Mouse (Mus musculus) lung, adult 2 months (tissue): ENCODE data around the gene Usp37. TPM values are rescaled to one million over a fixed set of nuclear protein-coding genes. Genes with fewer than 3 reads are reported as not detected.
"Not testable (repeated sequence)": the region's sequence is repeated elsewhere in the genome, so short reads cannot be mapped to it uniquely, and the experiment has no call there.

Source experiments
- DNase-seq: peaks from one replicate; pipeline ENCODE4 v3.0.0; 2022
- H3K4me1 ChIP-seq: fragments of 200-500 bp; 2 replicates; pipeline ENCODE4 v1.6.1; 2011; ENCODE audit warnings: low read length; ENCODE audit not compliant: control insufficient read depth, insufficient read depth
- H3K4me3 ChIP-seq: fragments of 200-500 bp; replicated peaks from 2 replicates; pipeline ENCODE3; 2011; ENCODE audit warnings: low read depth, mild to moderate bottlenecking, control low read depth, low read length; ENCODE audit errors: extremely low read depth
- CTCF ChIP-seq: fragments of 200-500 bp; IDR thresholded peaks from 2 replicates; pipeline ENCODE4 v1.5.1; 2011; ENCODE audit warnings: mild to moderate bottlenecking, low read length, control low read depth; ENCODE audit not compliant: insufficient read depth
- POLR2A ChIP-seq: fragments of 200-500 bp; IDR thresholded peaks from 2 replicates; pipeline ENCODE4 v1.6.1; 2011; ENCODE audit warnings: low read depth, mild to moderate bottlenecking, control low read depth, low read length, borderline replicate concordance; ENCODE audit errors: extremely low read depth
- WGBS: fragments of 180-500 bp; shearing (Covaris S2); methylation state at CpG from one replicate; pipeline ENCODE4 v1.1.7; 2018; 5-methylcytosine and 5-hydroxymethylcytosine counted together
- polyA plus RNA-seq: library from polyadenylated mRNA; depleted of rRNA; stranded (reverse); fragments of >200 nt; gene quantifications from 2 replicates; pipeline ENCODE4 v1.2.3, GENCODE M21; 2012

Gene Usp37
- polyA plus RNA-seq, 1 experiment: 3.4 TPM

DNA sequence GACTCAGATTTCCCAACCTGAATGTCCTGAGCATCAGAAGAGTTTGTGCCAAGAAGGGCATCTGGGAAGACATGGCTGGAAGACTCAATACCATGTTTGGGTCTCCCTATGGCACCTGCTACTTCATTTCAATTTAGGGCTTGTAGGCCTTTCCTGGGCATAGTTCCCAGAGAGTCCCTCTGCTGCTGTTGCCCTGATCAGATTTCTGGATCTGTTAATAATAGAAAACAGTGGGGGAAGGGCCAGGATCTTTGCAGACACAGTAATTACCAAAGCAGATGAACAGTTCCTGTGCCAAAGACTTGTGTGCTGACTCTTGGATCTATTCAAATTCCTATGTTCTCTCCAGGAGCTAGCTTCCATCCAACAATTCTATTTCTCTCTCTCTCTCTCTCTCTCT is 5.4 kb downstream of the Usp37 start:
- TF ChIP-seq CTCF (no peak), POLR2A (no peak)
- Histone ChIP-seq H3K4me3 (no peak overlapping the region), H3K4me1 (no peaks in the 10 kb centered on the region)
- no peak for DNase-seq

DNA sequence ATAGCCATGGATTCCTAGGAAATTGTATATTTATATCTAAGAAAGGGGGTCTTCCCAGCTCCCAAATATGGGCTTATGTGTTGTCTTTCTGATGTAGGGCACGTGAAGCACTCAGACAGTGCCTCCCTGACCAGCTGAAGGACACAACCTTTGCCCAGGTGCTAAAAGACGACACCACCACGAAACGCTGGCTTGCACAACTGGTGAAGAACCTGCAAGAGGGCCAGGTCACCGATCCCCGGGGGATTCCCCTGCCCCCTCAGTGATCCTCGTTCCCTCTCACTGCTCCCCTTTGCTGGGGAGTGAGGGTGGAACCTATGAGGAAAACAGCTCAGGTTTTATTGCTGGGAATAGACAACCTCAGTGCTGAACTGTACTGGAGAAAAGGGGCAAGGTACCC is 15.5 kb downstream of the Usp37 start:
- Histone ChIP-seq H3K4me3 (no peak overlapping the region), H3K4me1 (no peaks in the 10 kb centered on the region)
- no peak for DNase-seq
- WGBS: 92% methylated on average over 7 of the region's 7 CpGs
- TF ChIP-seq CTCF (no peak), POLR2A (no peak)

DNA sequence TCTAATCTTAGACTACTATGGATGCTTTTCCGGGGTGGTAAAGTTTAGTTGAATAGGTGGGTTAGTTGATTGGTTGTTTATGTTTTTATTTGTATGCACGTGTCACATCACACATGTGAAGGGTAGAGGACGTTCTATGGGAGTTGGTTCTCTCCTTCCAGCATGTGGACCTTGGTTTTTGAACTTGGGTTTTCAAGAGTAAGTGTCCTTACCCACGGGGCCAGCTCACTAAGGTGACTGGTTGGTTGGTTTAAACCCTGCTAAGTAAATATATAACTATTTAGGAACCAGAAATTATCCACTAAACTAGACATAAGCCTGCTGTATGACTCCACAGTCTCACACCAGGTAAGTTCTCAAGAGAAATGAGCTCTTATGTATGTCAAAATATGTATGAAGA is 19.3 kb downstream of the Usp37 start:
- Histone ChIP-seq H3K4me3 (no peak overlapping the region), H3K4me1 (no peaks in the 10 kb centered on the region)
- no peak for TF ChIP-seq CTCF
- TF ChIP-seq POLR2A: no peak
- DNase-seq: no peak
- 84% methylated on average over 4 of the region's 4 CpGs for WGBS

DNA sequence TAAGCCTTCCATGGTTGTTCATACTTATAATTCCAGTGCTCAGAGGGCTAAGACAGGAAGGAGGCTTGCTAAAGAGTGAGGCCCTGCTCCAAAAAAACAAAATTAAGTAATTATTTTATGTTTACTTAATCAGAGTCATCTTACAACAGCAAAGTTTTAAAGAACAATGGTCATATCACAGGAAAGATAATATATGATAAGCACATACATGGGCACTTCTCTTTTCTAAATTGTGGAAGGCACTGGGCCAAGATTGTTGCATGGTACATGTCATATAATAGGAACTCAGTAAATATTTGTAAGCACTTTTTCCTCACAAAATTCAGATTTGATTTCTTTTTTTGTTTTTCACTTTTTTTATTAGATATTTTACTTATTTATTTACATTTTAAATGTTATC is 24.2 kb downstream of the Usp37 start:
- Histone ChIP-seq H3K4me3 (no peak overlapping the region), H3K4me1 (no peaks in the 10 kb centered on the region)
- TF ChIP-seq CTCF: no peak
- no peak for TF ChIP-seq POLR2A
- DNase-seq: no peak

DNA sequence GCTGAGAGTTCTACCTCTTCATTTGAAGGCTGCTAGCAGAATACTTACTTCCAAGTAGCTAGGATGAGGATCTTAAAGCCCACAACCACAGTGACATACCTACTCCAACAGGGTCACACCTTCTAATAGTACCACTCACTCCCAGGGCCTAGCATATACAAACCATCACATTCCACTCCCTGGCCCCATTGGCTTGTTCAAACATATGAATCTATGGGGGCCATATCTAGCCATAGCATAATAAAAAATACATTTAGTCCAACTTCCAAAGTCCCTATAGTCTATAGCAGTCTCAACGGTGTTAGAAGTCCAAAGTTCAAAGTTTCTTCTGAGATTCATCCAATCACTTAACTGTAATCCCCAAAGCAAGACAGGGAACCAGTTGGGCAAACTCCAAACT is 31.1 kb downstream of the Usp37 start:
- not testable (repeated sequence) for DNase-seq, H3K4me1 ChIP-seq, H3K4me3 ChIP-seq
- WGBS: 93% methylated on average over 1 of the region's 1 CpGs

DNA sequence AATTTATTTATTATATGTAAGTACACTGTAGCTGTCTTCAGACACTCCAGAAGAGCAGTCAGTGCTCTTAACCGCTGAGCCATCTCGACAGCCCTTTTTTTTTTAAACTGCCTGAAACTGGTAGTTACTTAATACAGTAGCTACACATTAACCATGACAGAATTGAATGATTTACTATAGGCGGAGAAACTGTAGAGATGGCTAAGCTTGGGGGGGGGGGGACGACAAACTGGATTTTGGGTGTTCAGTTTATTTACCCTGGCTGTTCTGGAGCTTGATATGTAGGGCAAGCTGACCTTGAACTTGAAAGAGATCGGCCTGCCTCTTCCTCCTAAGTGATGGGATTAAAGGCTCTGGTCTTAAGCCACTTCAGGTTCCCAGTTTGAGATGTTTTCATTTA is 32.8 kb downstream of the Usp37 start:
- no peaks in the 10 kb centered on the region; the same call in 1 of the 2 replicates for H3K4me1 ChIP-seq
- no peak overlapping the region for H3K4me3 ChIP-seq
- TF ChIP-seq POLR2A (no peak), CTCF (no peak)
- 91% methylated on average over 5 of the region's 5 CpGs for WGBS
- no peak for DNase-seq

DNA sequence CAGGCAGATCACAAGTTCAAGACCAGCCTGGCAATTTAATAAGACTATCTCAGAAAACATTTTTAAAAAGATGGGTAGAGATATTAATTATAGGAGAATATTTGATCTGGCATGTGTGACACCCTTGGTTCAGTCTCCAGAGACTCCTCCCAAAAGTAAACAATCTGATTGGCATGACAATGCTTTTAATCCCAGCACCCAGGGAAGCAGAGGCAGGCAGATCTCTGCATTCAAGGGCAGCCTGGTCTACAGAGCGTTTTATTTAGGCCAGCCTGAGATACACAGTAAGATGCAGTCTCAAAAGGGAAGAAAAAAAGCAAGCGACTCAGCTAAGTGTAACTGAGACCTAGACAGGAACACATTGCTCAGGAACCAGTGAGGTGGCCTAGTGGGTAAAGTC is 36.3 kb downstream of the Usp37 start:
- no peak overlapping the region for H3K4me3 ChIP-seq
- TF ChIP-seq CTCF (no peak), POLR2A (no peak)
- peaks cover 3% of the 10 kb centered on the region for H3K4me1 ChIP-seq
- WGBS: 95% methylated on average over 2 of the region's 2 CpGs
- no peak for DNase-seq

DNA sequence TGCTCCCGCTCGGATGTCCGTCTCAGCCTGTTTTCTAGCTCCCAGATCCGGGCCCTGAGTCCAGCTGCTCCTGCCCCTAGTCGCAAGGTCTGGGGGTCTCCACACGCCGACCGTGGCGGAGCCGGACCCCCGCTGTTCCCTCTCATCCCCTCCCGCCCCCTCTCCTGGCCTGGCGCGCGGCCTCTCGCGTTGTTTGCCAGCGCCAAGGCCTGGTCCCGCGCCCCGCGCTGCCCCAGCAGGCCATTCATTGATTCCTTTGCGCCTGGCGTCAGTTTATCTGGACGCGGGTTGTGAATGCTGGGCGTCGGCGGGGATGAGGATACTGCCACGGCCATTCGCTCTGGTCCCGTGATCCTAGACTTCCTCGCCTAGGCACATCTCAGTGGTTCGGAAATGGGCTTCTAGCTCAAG is 37.6 kb downstream of the Usp37 start:
- Histone ChIP-seq H3K4me1 (peaks cover 3% of the 10 kb centered on the region), H3K4me3 (peak overlapping the region; percentile 83)
- under 1% methylated on average over 34 of the region's 34 CpGs for WGBS
- DNase-seq: no peak
- TF ChIP-seq POLR2A: no peak
- no peak for TF ChIP-seq CTCF

DNA sequence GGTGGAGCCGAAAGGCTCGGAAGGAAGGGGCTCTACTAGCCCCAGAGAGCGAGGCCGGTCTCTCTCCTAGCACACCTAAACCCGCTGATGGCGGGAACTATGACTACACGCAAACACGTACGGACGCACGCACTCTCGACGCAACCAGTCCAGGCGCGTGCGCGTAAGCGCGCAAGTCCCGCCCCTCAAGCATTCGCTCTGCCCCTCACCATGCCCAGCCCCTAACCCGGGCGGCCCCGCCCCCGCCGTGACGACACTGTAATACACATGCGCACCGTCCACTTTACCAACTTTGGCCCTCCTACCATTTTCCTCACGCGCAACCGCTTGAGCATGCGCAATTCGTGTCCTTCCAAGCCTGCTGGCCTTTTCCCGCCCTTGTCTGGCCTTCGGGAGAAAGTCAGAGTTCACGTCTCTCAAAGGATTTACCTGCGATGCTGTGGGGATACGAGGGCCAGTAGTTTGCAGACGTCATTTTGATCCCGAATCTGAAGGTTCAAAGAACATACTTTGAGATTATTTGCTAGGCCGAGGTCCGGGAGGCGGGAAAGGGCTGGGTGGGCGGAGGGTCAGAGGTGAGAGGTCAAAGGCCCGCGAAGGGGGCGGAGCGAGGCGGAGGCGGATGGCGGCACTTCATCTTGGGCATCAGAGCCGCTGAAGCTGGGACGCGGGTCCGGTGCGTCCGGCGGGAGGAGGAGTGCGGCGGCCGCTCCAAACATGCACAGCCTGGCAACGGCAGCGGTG is 38.2 kb downstream of the Usp37 start, which contains the start of gene Cnot9:
Gene Cnot9 (plus strand): TSS at position 338 of the 744 bp plus-strand sequence.
- WGBS: under 1% methylated on average over 64 of the region's 64 CpGs
- peak; percentile 100 for DNase-seq
- peak; percentile 78; the same call in 1 of the 2 replicates for TF ChIP-seq POLR2A
- TF ChIP-seq CTCF: no peak
- Histone ChIP-seq H3K4me3 (peak within 1 kb of the TSS; percentile 83), H3K4me1 (peaks cover 3% of the 10 kb centered on the region)

DNA sequence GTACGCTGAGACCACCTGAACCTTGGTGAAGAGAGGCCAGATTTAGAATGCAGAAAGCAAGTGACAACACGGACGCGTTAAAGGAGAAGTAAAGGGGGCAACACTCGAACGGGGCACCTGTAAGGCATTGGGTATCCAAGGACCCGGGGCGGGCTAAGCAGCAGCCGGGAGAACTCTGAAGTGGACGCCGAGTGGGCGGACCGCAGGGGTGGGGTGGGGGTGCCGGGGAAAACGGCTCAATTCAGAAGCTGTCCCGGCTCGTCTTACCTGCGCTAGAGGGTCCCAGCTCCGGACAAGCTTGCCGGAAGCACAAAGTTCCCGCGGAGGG is 38.7 kb downstream of the Usp37 start:
- Histone ChIP-seq H3K4me1 (peaks cover 3% of the 10 kb centered on the region), H3K4me3 (peak overlapping the region; percentile 67)
- TF ChIP-seq POLR2A: no peak
- under 1% methylated on average over 22 of the region's 22 CpGs for WGBS
- DNase-seq: no peak
